Comparison of ENCODE assay signal across 9 mouse cellular contexts in the genomic region with DNA sequence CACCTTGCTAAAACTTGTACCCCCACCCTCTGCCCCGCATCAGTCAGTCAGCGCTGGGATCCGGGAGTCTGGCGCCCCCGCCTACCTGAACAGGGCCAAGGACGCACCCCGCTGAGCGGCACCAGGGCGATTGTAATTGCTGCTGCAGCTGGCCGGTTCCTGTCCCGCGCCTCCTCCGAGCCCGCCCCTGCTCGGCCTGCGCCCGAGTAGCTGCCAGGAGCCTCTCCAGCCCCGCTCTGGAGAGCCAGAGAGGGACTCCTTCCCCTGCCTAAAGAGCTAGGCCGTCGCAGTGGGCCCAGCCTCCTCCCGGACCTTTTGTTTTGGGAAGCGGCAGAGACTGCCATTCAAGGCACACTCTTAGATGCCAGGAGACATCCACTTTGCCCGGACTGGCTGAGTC. TPM values are rescaled to one million over a fixed set of nuclear protein-coding genes. Genes with fewer than 3 reads are reported as not detected.
DNase-seq lines count a peak whose midpoint lies in the region; ATAC-seq and TF ChIP-seq lines count a peak whose summit lies in the region.
"Had no signal": no experiment of that assay in that cellular context is flagged by ENCODE, and none has a peak within 500 bp of the region (broad histone marks: within the 10 kb centered on the region; RNA-seq: fewer than 3 reads in every experiment).

No protein-coding gene starts in this region.

- TF ChIP-seq CTCF in cerebellum, adult 2 months (IDR thresholded peaks at IDR 0.05; ENCODE audit: borderline replicate concordance, insufficient read depth, low read depth, low read length) = no peak

- 8% methylated on average over 23 of the region's 23 CpGs for WGBS in cerebellum, adult 2 months
- 1% methylated on average over 23 of the region's 23 CpGs for WGBS in embryonic facial prominence, embryonic 11.5 days
- 4% methylated on average over 23 of the region's 23 CpGs for WGBS in heart, embryonic 10.5 days
- WGBS in midbrain, embryonic 12.5 days = under 1% methylated on average over 23 of the region's 23 CpGs

- H3K27me3 ChIP-seq in cerebellum, adult 2 months (ENCODE audit: control insufficient read depth, insufficient read depth, low read length) = no peaks in the 10 kb centered on the region
- H3K27me3 ChIP-seq in embryonic facial prominence, embryonic 11.5 days (ENCODE audit: control insufficient read depth, insufficient read depth, low read length) = no peaks in the 10 kb centered on the region
- H3K27me3 ChIP-seq in heart, embryonic 10.5 days (ENCODE audit: insufficient read depth, poor library complexity, severe bottlenecking) = peaks cover 46% of the 10 kb centered on the region
- peaks cover 27% of the 10 kb centered on the region for H3K27me3 ChIP-seq in midbrain, embryonic 12.5 days

- no peak for TF ChIP-seq POLR2A in cerebellum, adult 2 months (IDR thresholded peaks at IDR 0.05; ENCODE audit: borderline replicate concordance, insufficient read depth, low read length)

- H3K27ac ChIP-seq in cerebellum, adult 2 months (ENCODE audit: insufficient read depth, low read length) = no peak overlapping the region
- no peak overlapping the region for H3K27ac ChIP-seq in embryonic facial prominence, embryonic 11.5 days (replicated peaks; ENCODE audit: low read depth, low read length)
- peak overlapping the region; percentile 67 for H3K27ac ChIP-seq in heart, embryonic 10.5 days
- H3K27ac ChIP-seq in midbrain, embryonic 12.5 days (replicated peaks) = no peak overlapping the region

- no peaks in the 10 kb centered on the region for H3K36me3 ChIP-seq in embryonic facial prominence, embryonic 11.5 days (replicated peaks; ENCODE audit: control insufficient read depth, insufficient read depth, low read depth, low read length)
- H3K36me3 ChIP-seq in heart, embryonic 10.5 days = no peaks in the 10 kb centered on the region
- no peaks in the 10 kb centered on the region for H3K36me3 ChIP-seq in midbrain, embryonic 12.5 days

- ATAC-seq in embryonic facial prominence, embryonic 11.5 days (replicated peaks; ENCODE audit: insufficient number of reproducible peaks, low FRiP score, low TSS enrichment, low read depth) = no peak
- ATAC-seq in midbrain, embryonic 12.5 days (ENCODE audit: low FRiP score, low read depth) = no peak

- H3K4me1 ChIP-seq in cerebellum, adult 2 months (ENCODE audit: control insufficient read depth, insufficient read depth, low read length) = peaks cover 3% of the 10 kb centered on the region; the same call in 1 of the 2 replicates
- H3K4me1 ChIP-seq in embryonic facial prominence, embryonic 11.5 days (ENCODE audit: control insufficient read depth, insufficient read depth, low read length) = no peaks in the 10 kb centered on the region
- peaks cover 28% of the 10 kb centered on the region for H3K4me1 ChIP-seq in heart, embryonic 10.5 days
- H3K4me1 ChIP-seq in midbrain, embryonic 12.5 days = peaks cover 7% of the 10 kb centered on the region

- peak overlapping the region; percentile 38 for H3K4me2 ChIP-seq in embryonic facial prominence, embryonic 11.5 days (ENCODE audit: low read depth, low read length)
- peak overlapping the region; percentile 44 for H3K4me2 ChIP-seq in midbrain, embryonic 12.5 days (replicated peaks)

- H3K9ac ChIP-seq in embryonic facial prominence, embryonic 11.5 days (replicated peaks; ENCODE audit: low read length) = peak overlapping the region; percentile 61
- peak overlapping the region; percentile 37; the same call in 1 of the 2 replicates for H3K9ac ChIP-seq in midbrain, embryonic 12.5 days (replicated peaks)

- no peaks in the 10 kb centered on the region for H3K9me3 ChIP-seq in embryonic facial prominence, embryonic 11.5 days (replicated peaks; ENCODE audit: control insufficient read depth, low read length)
- H3K9me3 ChIP-seq in heart, embryonic 10.5 days = no peaks in the 10 kb centered on the region
- no peaks in the 10 kb centered on the region for H3K9me3 ChIP-seq in midbrain, embryonic 12.5 days

- peak; percentile 31 to 34 for DNase-seq in cerebellum, adult 2 months
- DNase-seq in cerebellum, adult 11 months = no peak
- peak; percentile 35 for DNase-seq in embryonic facial prominence, embryonic 11.5 days (ENCODE audit: low spot score)
- DNase-seq in heart, embryonic 10.5 days (ENCODE audit: low spot score) = no peak
- DNase-seq in kidney, postnatal 14 days = peak; percentile 30
- DNase-seq in urinary bladder, postnatal 36 days (ENCODE audit: low spot score in 2 of 2) = peak; percentile 18 to 57
- DNase-seq in frontal cortex, postnatal 36 days (ENCODE audit: low spot score in 2 of 2) = no peak

- no peak overlapping the region for H3K4me3 ChIP-seq in cerebellum, adult 2 months (replicated peaks; ENCODE audit: insufficient read depth, low read depth, low read length)
- peak overlapping the region; percentile 6; the same call in 1 of the 2 replicates for H3K4me3 ChIP-seq in embryonic facial prominence, embryonic 11.5 days (ENCODE audit: low read depth, low read length)
- peak overlapping the region; percentile 40 for H3K4me3 ChIP-seq in heart, embryonic 10.5 days
- H3K4me3 ChIP-seq in midbrain, embryonic 12.5 days = peak overlapping the region; percentile 12
- H3K4me3 ChIP-seq: megakaryocyte, embryonic 14.5 days had no signal

RNA-seq across cellular contexts. Expression of a gene that starts 19.1 kb away (rescaled TPM):
- 56.5 and 75.2 TPM in 2 replicates for polyA plus RNA-seq in cerebellum, adult 2 months (2012; rRNA removed)
- polyA plus RNA-seq in embryonic facial prominence, embryonic 11.5 days (2014; fragmentation: Nextera tagmentation; extraction: Ambion mirVana) = 0.53 and 1.2 TPM in 2 replicates
- polyA plus RNA-seq in heart, embryonic 10.5 days (2016; fragmentation: Nextera tagmentation; extraction: Ambion mirVana) = 0.23 and 0.27 TPM in 2 replicates
- 0.34 and 0.97 TPM in 2 replicates for polyA plus RNA-seq in midbrain, embryonic 12.5 days (2016; fragmentation: Nextera tagmentation; extraction: Ambion mirVana)

RNA-seq across cellular contexts. Expression of a gene that starts 30.9 kb away (rescaled TPM):
- 3.6 and 5.1 TPM in 2 replicates for polyA plus RNA-seq in cerebellum, adult 2 months (2012; rRNA removed)
- 1.2 and 1.8 TPM in 2 replicates for polyA plus RNA-seq in embryonic facial prominence, embryonic 11.5 days (2014; fragmentation: Nextera tagmentation; extraction: Ambion mirVana)
- 1.1 and 2.4 TPM in 2 replicates for polyA plus RNA-seq in heart, embryonic 10.5 days (2016; fragmentation: Nextera tagmentation; extraction: Ambion mirVana)
- polyA plus RNA-seq in midbrain, embryonic 12.5 days (2016; fragmentation: Nextera tagmentation; extraction: Ambion mirVana) = 1.9 and 2.3 TPM in 2 replicates

RNA-seq across cellular contexts. Expression of a gene that starts 39.1 kb away (rescaled TPM):
- polyA plus RNA-seq in cerebellum, adult 2 months (2012; rRNA removed) = 55.2 and 56.4 TPM in 2 replicates
- polyA plus RNA-seq in embryonic facial prominence, embryonic 11.5 days (2014; fragmentation: Nextera tagmentation; extraction: Ambion mirVana) = 49.9 and 55.9 TPM in 2 replicates
- polyA plus RNA-seq in heart, embryonic 10.5 days (2016; fragmentation: Nextera tagmentation; extraction: Ambion mirVana) = 52.0 and 59.8 TPM in 2 replicates
- 59.8 and 65.7 TPM in 2 replicates for polyA plus RNA-seq in midbrain, embryonic 12.5 days (2016; fragmentation: Nextera tagmentation; extraction: Ambion mirVana)

RNA-seq across cellular contexts. Expression of a gene that starts 40.5 kb away (rescaled TPM):
- polyA plus RNA-seq in cerebellum, adult 2 months (2012; rRNA removed) = not detected in 2 replicates
- not detected in 2 replicates for polyA plus RNA-seq in embryonic facial prominence, embryonic 11.5 days (2014; fragmentation: Nextera tagmentation; extraction: Ambion mirVana)
- polyA plus RNA-seq in heart, embryonic 10.5 days (2016; fragmentation: Nextera tagmentation; extraction: Ambion mirVana) = 0.19 and 0.34 TPM in 2 replicates
- polyA plus RNA-seq in midbrain, embryonic 12.5 days (2016; fragmentation: Nextera tagmentation; extraction: Ambion mirVana) = 0.26 TPM in 1 of 2 replicates, not detected in the other

RNA-seq across cellular contexts. Expression of a gene that starts 53.2 kb away (rescaled TPM):
- polyA plus RNA-seq in cerebellum, adult 2 months (2012; rRNA removed) = 157 and 177 TPM in 2 replicates
- 80.0 and 83.9 TPM in 2 replicates for polyA plus RNA-seq in embryonic facial prominence, embryonic 11.5 days (2014; fragmentation: Nextera tagmentation; extraction: Ambion mirVana)
- 194 and 211 TPM in 2 replicates for polyA plus RNA-seq in heart, embryonic 10.5 days (2016; fragmentation: Nextera tagmentation; extraction: Ambion mirVana)
- polyA plus RNA-seq in midbrain, embryonic 12.5 days (2016; fragmentation: Nextera tagmentation; extraction: Ambion mirVana) = 310 and 329 TPM in 2 replicates

Comparison
In these comparisons a context has a peak if more than half of its experiments do, and no peak if none do; other contexts are left out.
1. DNase-seq: peak in cerebellum, adult 2 months (2 of 2), embryonic facial prominence, embryonic 11.5 days (single experiment), kidney, postnatal 14 days (single experiment) and urinary bladder, postnatal 36 days (2 of 2); none in cerebellum, adult 11 months (single experiment), heart, embryonic 10.5 days (single experiment) and frontal cortex, postnatal 36 days (0 of 2).
2. RNA of a gene that starts 19.1 kb away (polyA plus RNA-seq): 56.5 to 75.2 TPM in cerebellum, adult 2 months; 0.53 to 1.2 TPM in embryonic facial prominence, embryonic 11.5 days, 0.34 to 0.97 TPM in midbrain, embryonic 12.5 days and 0.23 to 0.27 TPM in heart, embryonic 10.5 days; every median in the first group is over 10 times any median in the second.